Mouse (Mus musculus) erythroblast, adult 5-6 weeks (primary cell): Measurements from ENCODE around the gene 4930426L09Rik. TPM values are rescaled to one million over a fixed set of nuclear protein-coding genes. Genes with fewer than 3 reads are reported as not detected.
A peak's percentile ranks its signal among the peaks of the same experiment; 100 is the strongest.
"Not testable (repeated sequence)": the region's sequence is repeated elsewhere in the genome, so short reads cannot be mapped to it uniquely, and the experiment has no call there.

Source experiments
- ATAC-seq: replicated peaks from 2 replicates; pipeline ENCODE4 v1.8.0; 2016; ENCODE audit warnings: moderate number of reproducible peaks, mild to moderate bottlenecking, moderate TSS enrichment, inconsistent platforms; ENCODE audit not compliant: poor library complexity, low FRiP score, severe bottlenecking
- total RNA-seq, 2 experiments: library from RNA; stranded (forward) in 1 of 2; stranded (reverse) in 1 of 2; fragments of 150-400 nt in 1 of 2; fragments of 200-764, 138-1000 nt in 1 of 2; gene quantifications; 2 replicates each; pipeline versions ENCODE4 v1.2.3 to v1.2.4; 2015 to 2017; ENCODE audit warnings: low replicate concordance in 2 of 2

The 4930426L09Rik gene
- total RNA-seq, 2 experiments from 2014 or later, result 1.3 to 3.0 TPM

DNA sequence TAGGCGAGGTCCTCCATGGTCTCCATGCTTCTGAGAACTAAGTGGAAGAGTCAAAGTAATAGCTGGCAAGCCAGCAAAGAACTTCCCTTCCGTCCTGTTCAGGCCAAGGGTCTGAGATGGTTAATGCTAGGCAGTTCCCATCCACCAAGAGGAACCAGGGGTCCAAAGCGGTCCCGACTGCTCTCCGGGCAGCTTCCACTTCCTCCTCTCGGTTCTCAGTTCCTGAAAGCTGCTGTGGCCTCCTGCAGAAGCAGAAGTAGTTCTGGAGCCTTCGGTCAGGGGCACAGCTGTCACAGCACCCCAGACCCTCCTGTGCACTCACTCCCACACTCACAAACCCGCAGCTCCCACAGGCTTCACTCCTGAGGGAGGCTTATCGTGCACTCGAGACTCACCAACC, 6.7 kb downstream of the 4930426L09Rik start:
- no peak for ATAC-seq

DNA sequence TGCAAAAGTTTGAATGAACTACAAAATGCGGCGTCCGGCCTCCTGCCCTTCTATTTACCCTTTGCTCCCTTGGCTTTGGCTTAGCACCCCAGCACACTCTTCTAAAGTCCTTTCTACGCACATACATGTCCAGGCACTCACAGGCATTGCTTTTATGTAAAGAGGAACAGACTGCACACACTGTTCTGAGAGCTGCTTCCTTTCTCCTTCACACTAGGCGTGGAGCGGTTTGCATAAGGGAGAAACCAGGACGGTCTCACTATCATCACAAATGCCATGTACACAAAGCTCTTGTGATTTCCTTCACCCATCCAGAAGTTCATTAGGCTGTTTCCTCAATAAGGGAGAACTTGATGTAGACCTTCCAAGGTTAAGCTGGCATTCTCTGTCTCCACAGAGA, 8.0 kb downstream of the 4930426L09Rik start:
- no peak for ATAC-seq

DNA sequence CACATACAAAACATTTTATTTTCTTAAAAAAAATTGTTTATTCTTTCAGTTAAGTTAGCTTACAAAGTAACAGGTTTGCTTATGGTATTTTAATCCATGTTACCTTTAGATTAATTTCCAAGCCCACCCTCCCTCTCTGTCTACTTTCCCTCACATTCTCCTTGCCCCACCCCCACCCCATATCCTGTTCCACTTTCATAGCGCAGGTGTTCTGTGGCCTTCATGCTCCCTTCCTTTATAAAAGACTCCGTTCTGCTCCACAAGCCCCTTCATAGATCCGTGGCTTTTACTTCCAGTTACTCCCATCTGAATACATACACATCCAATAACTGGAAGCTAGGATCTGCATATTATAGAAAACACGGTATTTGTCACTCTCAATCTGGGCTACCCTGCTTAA, 9.4 kb downstream of the 4930426L09Rik start:
- ATAC-seq, result no peak

DNA sequence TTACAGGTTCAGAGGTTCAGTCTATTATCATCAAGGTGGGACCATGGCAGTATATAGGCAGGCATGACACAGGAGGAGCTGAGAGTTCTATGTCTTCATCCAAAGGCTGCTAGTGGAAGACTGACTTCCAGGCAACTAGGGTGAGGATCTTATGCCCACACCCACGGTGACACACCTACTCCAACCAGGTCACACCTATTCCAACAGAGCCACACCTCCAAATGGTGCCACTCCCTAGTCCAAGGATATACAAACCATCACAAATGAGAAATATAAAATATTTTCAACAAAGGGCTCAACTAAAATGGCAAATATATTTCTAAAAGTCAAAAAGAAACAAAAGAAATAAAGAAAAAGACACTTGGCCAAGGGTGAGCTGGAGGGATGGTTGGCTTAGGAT, 12.4 kb downstream of the 4930426L09Rik start:
- ATAC-seq, result not testable (repeated sequence)

DNA sequence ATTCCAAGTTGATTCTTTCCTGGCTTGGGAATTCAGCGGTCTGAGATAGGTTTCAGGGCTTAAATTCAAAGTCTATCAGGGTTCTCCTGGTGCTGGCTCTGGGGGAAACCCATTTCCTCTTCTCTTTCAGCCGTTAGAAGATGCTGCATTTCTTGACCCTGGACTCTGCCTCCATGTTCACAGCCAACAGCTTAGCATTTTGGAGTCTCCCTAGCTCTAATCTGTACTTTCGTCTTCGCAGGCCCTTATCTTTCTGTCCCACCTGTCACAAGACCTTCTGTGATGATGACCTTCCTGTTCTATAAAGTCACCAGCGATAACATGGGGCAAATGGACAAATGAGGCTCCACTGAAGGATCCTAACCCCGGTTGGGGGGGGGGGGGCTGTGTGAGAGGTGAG, 13.3 kb downstream of the 4930426L09Rik start:
- ATAC-seq, result peak; percentile 96

DNA sequence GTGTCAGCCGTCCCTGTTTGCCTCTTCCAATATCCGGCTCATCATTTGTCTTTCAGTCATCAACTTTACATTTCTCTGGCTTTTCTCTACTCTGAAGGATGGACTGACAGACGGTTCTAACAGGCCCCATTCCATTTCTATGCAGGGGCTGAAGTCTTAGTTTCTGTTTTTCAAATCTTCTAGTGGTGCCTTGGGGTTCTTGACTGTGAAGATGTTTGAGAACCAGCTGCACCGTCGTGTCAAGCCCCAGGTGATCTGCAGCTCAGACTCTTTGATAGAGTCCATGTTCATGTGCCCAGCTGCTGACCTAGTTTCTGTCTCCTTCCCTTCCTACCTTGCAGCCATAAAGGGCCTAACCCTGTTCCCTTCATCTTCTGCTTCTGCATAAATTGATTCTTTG, 18.2 kb downstream of the 4930426L09Rik start:
- ATAC-seq, result no peak

DNA sequence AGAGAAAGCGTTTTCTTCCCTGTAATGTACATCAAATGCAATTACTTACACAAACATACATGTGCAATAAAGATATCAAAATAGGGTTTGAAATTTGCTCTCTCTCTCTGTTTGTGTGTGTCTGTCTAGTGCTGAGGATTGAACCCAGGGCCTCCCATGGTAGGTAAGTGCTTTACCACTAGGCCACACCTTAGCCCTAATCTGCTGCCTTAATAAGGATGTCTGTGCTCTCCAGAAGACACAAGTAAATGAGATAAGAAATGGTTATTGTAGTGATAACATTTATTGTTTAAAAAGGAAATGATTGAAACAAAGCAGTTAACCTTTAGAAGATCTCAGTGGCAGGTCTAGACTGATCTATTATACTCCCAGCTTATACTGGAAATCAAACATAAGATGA, 18.7 kb downstream of the 4930426L09Rik start:
- ATAC-seq, result no peak

DNA sequence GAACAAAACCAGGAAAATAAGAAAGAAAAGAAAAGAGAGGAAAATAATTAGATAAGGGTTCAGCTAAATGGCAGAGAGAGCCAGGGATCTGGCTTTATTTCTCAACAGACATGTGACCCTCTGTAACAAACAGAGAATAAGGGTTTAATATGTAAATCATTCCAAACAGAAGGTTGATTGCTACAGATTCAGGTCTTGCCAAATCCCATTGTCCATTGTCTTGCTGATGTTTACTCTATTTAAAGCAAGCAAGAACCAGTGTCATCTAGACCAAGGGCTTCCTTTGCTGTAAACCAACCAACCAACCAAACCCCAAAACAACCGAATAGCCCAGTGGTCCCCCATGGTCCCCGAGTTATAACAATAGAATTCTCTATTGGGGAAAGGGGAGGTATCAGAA, 19.9 kb downstream of the 4930426L09Rik start:
- no peak for ATAC-seq

DNA sequence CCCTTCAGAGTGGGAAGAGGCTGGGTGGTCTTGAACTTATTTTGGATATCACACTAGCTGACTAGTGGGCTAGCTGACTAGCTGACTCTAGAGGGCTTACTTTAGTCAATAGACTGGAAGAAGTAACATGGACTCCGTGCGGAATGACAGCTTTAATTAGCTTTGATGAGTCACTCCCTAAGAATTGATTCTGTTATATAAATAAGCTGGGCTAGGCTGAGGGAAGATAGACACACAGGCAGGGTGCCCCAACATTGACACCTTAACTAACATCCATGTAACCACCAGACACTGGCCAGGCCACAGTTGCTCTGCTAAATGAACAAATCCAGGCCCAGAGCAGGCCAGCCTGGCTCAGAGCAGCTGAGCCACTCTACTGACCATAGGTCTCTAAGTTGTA, 26.7 kb downstream of the 4930426L09Rik start:
- ATAC-seq, result no peak

DNA sequence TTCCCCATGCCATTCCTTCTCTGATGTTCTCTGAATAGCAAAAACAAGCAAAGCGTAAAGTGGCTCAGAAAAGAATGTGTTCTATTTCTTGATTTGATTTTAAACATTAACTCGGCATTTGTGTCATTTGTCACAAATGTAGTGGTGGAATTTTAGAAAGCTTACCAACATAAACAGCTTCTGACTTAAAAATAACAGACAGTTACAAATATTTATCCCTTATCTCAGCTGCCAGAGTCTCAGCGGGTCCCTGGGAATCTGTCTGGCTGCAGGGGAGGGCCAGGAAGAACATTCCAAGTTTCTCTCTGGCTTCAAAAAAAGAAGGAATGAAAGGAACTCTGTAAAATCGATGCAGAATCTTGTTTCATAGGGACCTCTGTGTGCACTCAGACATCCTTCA, 39.3 kb downstream of the 4930426L09Rik start:
- ATAC-seq, result no peak

DNA sequence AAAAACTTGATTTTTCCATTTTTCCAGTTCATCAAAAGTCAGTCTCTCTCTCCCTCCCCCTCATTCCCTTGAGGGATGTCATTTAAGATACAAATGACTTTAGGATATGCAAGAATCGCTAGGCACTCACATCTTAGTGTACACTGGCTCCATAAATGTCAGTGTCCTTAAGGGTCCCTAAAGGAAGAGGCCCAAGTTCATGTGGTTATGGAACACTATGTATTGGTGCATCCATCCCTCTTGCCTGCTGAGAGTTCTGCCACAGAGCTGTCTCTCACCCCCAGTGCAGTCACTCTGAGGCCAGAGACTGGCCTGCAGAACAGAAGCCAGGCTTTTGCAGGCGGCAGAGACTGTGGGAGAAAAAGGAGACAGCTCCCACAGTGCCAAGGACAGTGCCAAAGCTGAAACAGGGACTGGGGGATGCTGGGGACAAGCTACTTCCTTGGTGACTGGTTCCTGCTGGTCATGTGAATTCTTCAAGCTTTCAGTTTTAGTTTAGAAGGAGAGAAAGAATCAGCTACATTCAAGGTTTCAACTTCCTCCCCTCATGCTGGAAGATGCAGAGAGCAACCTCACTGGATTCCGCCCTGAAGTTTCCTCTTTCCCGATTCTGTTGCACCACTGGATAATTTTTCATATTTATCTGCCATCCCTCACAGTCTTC, 39.9 kb downstream of the 4930426L09Rik start:
- ATAC-seq, result no peak

DNA sequence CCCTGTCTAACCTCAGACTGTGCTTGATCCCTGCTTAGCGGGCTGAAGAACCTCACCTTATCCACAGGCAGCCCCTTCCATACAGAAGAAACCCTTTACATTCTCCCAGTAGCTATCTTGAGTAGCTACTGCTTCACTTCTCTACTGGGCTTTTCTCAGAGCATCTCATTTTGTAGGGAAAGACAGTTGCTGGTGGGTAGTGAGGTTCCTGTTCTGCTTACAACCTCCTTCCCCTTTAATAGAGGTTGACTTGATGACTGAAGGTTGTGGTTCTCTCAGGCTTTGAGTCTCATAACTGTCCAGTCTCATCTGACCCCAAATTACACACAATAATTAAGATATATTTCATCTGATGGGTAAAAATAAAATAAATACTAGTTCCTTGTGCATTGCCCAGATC, 50.1 kb downstream of the 4930426L09Rik start:
- ATAC-seq, result no peak

DNA sequence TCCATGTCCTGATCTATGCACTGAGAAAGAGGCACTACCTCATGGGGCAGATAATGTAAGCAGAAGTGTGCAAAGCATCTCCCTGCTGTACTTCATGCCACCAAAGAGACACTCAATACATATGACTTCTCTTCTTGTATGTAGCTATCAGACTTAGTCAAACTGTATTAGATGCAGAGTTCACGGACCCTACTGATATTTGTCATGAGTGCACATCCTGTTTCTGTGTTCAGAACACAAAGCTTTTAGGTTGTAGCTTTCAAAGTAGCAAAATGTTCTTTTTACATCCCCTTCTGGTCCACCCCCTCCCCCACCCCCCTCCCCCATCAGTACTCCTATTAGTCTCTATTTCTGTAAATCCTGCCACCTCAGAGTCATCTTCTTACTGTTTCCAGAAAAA, 51.2 kb downstream of the 4930426L09Rik start:
- no peak for ATAC-seq

Other genes with a start within 250 kb of the 4930426L09Rik start
- gene Pip4k2a, start 217 bp upstream of the 4930426L09Rik start, total RNA-seq (2015; ENCODE audit: low replicate concordance), result 81.5 and 97.8 TPM in 2 replicates
- gene Pip4k2a, start 217 bp upstream of the 4930426L09Rik start, total RNA-seq (2017; ENCODE audit: low replicate concordance), result 63.0 and 71.8 TPM in 2 replicates
- gene Armc3, start 201.0 kb downstream of the 4930426L09Rik start, total RNA-seq (2015; ENCODE audit: low replicate concordance), result not detected in 2 replicates
- gene Armc3, start 201.0 kb downstream of the 4930426L09Rik start, total RNA-seq (2017; ENCODE audit: low replicate concordance), result not detected in 2 replicates